Mouse (Mus musculus) NIH3T3 (cell line): Measurements from ENCODE around the gene Snf8.

ENCODE experiments used
- DNase-seq: peaks from one replicate; pipeline ENCODE4 v3.0.0-alpha.2; 2012; ENCODE audit warnings: low read depth

Gene Snf8

DNA sequence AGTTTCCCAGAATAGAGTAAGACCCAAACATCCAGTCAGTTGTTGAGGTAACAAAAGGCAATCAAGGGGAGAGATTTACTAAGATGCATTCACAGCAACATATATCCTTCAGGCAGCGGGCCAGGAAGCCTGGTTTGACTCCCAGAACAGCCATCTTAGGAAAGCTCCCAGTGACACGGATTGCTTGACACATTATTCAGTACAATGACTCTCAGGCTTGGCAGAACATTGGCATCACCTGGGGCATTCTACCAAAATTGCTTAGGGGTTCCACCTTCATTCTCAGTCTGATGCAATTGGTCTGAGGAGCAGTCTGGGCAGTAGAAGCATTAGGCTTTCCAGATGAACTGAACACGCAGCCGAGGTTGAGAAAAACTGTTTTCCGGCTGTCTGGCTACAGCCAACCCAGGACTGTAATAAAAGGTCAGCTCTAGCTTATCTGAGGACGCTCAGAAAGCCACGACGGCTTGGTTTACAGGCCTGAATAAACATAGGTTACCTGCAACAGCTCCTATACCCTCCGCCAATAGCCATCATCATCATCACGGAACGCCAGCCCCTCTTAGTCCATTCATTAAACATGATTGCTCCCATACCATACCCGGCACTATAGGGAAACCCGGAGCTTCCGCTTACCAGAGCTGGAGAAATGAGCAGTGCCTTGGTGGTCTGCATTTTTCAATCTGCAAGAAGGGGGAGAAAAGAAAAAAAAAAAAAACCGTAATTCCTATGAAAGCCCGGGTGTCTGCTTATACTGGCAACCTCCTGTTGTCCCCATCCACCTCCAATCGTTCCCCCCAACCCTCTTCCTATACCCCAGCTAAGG lies 39.9 kb downstream of the Snf8 start:
- peak; percentile 50 for DNase-seq

DNA sequence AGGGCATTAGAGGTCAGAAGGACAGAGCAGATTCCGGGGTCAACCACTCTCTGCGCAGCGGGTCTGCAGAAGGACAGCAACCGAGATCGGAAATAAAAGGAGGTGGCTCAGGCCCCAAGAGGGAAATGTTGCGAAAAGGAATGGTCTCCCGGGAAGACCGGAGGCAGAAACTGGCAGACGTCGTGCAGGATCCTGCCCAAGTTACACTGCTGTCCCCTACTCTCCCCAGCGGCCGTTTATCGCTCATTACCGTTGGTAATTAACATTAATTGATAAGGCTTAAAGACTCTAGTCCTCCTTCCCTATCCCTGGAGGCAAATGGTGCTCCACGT lies 40.5 kb downstream of the Snf8 start:
- no peak for DNase-seq

DNA sequence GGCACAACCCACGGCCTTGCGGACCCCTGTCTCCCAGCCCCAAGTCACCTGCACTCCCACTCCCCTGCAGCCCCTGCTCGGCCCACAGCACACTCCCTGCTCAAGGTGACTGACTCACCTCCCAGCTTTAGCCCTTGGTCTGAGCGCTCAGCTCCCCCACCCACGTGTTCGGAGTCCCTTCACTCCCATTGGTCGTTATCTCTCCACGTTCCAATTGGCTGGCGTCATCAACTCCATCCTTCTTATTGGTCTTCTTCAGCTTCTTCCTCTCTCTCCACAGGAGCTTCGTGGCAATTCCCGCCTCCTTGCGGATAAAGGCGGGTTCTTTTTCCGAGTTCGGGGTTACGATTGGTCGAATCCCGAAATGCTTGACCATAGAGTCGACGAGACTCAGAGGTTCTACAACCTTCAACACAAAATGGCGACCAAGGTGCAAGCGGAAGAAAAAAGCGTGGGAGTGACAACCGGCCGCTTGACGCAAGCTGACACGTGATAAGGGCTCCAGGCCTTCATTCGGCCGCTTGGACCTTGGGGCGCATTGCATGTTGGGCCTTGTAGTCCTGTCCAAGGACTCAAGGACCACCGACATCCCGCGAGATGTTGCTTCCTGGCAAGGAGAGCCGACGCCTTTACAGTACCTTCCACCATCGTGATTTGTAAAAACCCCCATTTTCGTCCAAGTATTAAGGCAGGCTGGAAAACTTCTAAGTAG lies 41.0 kb downstream of the Snf8 start, which contains the start of gene Atp5g1:
TSS of gene Atp5g1 (minus strand) at position 162 of the 712 bp plus-strand sequence.
- peak; percentile 99 for DNase-seq

DNA sequence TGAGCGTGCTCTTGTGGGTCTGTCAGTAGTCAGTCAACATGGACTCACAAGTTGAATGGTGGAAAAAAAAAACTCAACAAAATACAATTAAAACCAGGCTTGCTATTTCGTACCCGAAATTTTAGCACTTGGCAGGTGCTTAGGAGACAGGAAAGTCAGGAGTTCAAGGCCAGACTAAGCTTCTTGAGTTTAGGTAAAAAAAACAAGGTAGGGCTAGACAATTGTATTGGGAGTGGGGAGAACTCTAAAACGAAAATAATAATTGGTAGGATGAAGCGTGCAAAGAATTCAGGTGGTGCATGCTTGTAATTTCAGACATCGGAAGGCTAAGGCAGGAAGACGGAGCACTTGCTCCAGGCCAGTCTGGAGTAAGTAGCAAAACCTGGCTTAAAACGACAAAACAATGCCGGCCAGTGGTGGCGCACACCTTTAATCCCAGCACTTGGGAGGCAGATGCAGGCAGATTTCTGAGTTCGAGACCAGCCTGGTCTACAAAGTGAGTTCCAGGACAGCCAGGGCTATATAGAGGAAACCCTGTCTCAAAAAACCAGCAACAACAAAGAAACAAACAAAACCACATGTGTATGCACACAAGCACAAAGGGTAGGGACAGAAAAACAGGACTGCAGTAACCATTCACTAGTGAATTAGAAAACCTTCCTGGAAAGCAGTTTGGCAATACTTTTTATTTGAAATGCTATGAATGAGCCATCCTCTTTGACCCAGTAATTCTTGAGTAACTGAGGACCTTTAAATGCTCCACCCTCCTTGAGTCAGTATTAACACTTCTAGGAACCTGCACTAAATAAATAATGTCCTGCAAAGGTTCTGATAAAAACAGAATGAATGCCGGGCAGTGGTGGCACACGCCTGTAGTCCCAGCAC lies 41.8 kb downstream of the Snf8 start:
- peak; percentile 27 for DNase-seq

DNA sequence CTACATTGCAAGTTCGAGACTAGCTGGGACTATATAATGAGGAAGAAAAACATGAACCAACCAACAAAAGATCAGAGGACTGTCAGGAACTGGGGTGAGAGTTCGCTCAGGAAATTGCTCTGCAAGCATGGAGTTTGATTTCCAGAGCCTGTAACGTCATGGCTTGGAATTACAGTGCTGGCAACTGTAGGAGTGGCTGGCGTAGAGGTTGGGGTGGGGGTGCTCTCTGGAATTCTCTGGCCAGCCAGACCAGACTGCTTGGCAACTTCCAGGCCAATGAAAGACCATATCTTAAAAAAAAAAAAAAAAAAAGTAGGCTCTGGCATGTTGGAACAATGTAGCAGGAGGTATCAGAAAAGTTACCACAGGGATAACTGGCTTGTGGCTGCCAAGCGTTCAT lies 46.1 kb downstream of the Snf8 start:
- DNase-seq: no peak

DNA sequence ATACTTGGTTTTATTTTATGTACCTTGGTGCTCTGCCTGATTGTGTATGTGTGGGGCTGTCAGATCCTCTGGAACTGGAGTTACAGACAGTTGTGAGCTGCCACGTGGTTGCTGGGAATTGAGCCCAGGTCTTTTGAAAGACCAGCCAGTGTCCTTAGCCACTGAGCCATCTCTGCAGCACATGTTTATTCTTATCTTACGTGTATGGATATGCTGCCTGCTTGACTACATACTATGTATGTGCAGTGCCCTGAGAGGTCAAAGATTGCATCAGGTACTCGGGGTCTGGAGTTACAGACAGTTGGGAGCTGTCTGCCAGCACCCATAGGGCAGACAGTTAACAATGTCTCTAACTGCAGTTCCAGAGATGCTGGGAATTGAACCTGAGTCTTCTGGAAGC lies 48.0 kb downstream of the Snf8 start:
- no peak for DNase-seq

DNA sequence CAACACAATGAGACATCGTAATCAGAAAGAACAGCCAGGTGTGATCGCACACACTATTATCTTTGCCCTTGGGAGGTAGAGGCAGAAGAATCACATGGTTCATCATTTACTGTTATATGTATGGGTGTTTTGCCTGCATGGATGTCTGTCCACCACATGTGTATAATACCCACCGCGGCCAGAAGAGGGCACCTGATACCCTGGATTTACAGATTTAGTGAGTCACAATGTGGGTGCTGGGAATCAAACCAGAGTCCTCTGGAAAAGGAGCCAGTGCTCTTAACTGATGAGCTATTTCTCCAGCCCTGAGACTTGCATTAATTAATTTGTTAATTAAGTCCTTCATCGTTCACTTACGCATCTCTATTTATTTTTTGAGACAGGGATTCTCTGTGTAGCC lies 53.3 kb downstream of the Snf8 start:
- DNase-seq: no peak

DNA sequence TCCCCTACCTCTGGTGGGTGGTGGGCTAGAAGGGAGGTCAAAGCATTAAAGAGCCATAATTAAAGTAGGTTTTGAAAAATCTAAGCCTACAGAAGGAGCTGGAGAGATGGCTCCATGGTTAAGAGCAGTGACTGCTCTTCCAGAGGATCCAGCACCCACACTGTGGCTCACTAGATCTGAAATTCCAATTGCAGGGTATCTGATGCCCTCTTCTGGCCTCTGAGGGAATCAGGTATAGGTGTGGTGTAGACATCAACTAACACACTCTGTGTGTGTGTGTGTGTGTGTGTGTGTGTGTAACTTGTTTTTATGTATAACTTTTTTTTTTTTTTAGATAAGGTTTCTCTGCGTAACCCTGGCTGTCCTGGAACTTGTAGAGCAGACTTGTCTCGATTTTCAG lies 56.4 kb downstream of the Snf8 start:
- DNase-seq: peak; percentile 67

DNA sequence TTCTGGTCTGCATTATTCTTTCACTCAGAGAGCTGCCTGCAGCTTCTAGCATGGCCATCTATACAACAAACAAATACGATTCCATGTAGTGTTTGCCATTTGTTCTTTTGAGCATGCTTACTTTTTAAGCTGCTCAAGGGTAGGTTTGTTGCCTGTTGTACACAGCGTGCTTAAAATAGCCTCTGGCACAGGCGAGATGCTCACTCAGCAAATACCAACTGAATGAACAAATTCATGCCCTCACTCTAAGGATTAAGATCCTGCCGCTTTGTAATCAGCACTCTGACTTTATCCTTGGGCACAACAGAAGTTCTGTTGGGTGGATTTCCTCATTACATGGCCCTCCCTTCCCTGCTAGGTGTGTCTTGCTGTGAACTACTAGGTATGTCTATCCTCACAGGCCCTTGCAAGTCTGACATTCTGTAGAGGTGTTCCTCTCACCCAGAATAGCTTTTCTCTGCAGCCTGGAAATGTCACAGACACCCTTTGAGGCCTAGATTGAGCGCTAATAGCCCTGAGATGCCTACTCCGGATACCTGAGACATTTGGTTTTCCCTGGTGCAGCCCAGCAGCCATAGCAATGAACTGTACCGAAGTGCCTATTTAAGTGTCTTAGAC lies 58.1 kb downstream of the Snf8 start:
- DNase-seq: peak; percentile 28

DNA sequence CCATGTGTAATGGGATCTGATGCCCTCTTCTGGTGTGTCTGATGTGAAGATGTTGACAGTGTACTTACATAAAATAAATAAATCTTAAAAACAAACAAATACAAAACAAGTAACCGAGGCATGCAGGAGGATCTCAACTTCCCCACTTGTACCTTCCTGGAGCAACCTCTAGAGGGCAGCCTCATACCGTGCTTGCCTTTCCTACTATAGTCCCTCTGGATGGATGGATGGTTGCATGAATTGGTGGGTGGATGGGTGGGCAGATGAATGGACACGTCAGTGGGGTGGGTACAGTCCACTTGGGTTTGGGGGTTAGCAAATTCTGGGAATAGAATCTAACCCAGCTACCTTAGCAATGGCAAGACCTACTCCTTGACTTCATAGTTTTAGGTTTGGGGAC lies 58.7 kb downstream of the Snf8 start:
- peak; percentile 78 for DNase-seq
